Mouse (Mus musculus) CH12.LX (cell line): ENCODE data around the gene Aldh3b1.

ENCODE experiments used
- CTCF ChIP-seq, 2 experiments: IDR thresholded peaks in 1 of 2; conservative IDR thresholded peaks in 1 of 2; 2 replicates each; pipeline ENCODE4 v1.5.1; 2011 to 2012; ENCODE audit warnings: low read depth in 2 of 2, low read length in 2 of 2, improper control_type of control experiment in 1 of 2, inconsistent platforms in 1 of 2, mild to moderate bottlenecking in 1 of 2, moderate library complexity in 1 of 2
- MAFK ChIP-seq: IDR thresholded peaks from 2 replicates; pipeline ENCODE4 v1.6.1; 2011; ENCODE audit warnings: low read length, improper control_type of control experiment; ENCODE audit not compliant: insufficient replicate concordance
- POLR2A ChIP-seq: IDR thresholded peaks from 2 replicates; pipeline ENCODE4 v1.6.1; 2011; ENCODE audit warnings: low read depth, mild to moderate bottlenecking, improper control_type of control experiment, low read length
- SIN3A ChIP-seq: IDR thresholded peaks from 2 replicates; pipeline ENCODE4 v1.6.1; 2012; ENCODE audit warnings: low read length, improper control_type of control experiment, inconsistent platforms
- TCF12 ChIP-seq: IDR thresholded peaks from 2 replicates; pipeline ENCODE4 v1.6.1; 2014; ENCODE audit warnings: low read depth, mild to moderate bottlenecking, inconsistent platforms, low read length, improper control_type of control experiment

DNA sequence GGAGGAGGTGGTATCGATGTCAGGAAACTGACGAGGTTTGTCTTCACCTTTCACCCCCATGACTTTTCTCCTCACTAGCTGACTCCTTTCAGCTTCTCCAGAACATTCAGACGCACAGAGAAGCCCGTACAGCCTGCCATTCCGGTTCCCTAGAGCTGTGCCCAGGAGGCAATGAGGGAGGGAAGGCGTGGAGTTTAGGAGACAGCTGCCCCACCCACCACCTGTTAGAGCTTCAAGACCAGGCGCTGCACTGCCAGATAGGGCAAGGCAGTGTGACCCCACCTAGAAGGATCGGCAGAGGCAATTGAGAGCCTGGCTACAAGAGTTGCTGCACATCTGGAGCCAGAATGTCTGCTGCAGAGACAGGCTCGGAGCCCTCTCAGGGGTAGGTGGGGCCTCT is 42.6 kb upstream of the Aldh3b1 start, which contains the start of gene Aldh3b2:
- TF ChIP-seq CTCF (conservative IDR thresholded peaks at IDR 0.05 in 1 of 2, IDR thresholded peaks at IDR 0.05 in 1 of 2; ENCODE audit: low read depth in 2 of 2, low read length in 2 of 2) (no peak), TCF12 (no peak), POLR2A (no peak), MAFK (no peak), SIN3A (no peak)
